Mouse (Mus musculus) forebrain, embryonic 16.5 days (tissue): Measurements from ENCODE around the gene Helz. TPM values are rescaled to one million over a fixed set of nuclear protein-coding genes. Genes with fewer than 3 reads are reported as not detected.
A peak's percentile ranks its signal among the peaks of the same experiment; 100 is the strongest.

ENCODE experiments used
- ATAC-seq: fragments of 200-750 bp; cut with Nextera tagmentation; 2 replicates; pipeline ENCODE4 v1.8.0; 2017; ENCODE audit warnings: mild to moderate bottlenecking, moderate library complexity
- H3K27ac ChIP-seq: fragments of 300-500 bp; sonication (generic); 2 replicates; pipeline ENCODE4 v1.5.1; 2014; ENCODE audit warnings: low read length, control low read depth
- H3K27me3 ChIP-seq: fragments of 300-500 bp; sonication (generic); replicated peaks from 2 replicates; pipeline ENCODE4 v1.6.1; 2014; ENCODE audit warnings: low read length; ENCODE audit not compliant: control insufficient read depth, insufficient read depth
- H3K36me3 ChIP-seq: fragments of 300-500 bp; sonication (generic); 2 replicates; pipeline ENCODE4 v1.6.1; 2014; ENCODE audit not compliant: control insufficient read depth, insufficient read depth
- H3K4me1 ChIP-seq: fragments of 300-500 bp; sonication (generic); replicated peaks from 2 replicates; pipeline ENCODE4 v1.6.1; 2014; ENCODE audit warnings: low read length; ENCODE audit not compliant: control insufficient read depth, insufficient read depth
- H3K4me2 ChIP-seq: fragments of 300-500 bp; sonication (generic); 2 replicates; pipeline ENCODE4 v1.6.1; 2014; ENCODE audit warnings: mild to moderate bottlenecking, low read length, control low read depth
- H3K4me3 ChIP-seq: fragments of 300-500 bp; sonication (generic); replicated peaks from 2 replicates; pipeline ENCODE4 v1.5.1; 2014; ENCODE audit warnings: mild to moderate bottlenecking, low read length, control low read depth
- H3K9ac ChIP-seq: fragments of 300-500 bp; sonication (generic); replicated peaks from 2 replicates; pipeline ENCODE4 v1.6.1; 2014; ENCODE audit warnings: low read depth, low read length, control low read depth
- H3K9me3 ChIP-seq: fragments of 300-500 bp; sonication (generic); 2 replicates; pipeline ENCODE4 v1.6.1; 2016; ENCODE audit warnings: low read length; ENCODE audit not compliant: control insufficient read depth
- WGBS: fragments of 180-500 bp; shearing (Covaris S2); extraction: QIAGEN DNeasy Blood & Tissue Kit; methylation state at CpG from one replicate; pipeline ENCODE4 v1.1.7; 2014; 5-methylcytosine and 5-hydroxymethylcytosine counted together
- polyA plus RNA-seq: library from polyadenylated mRNA; unstranded; fragments of >200 nt; fragmentation: Nextera tagmentation; extraction: Ambion mirVana; gene quantifications from 2 replicates; pipeline ENCODE4 v1.2.1, GENCODE M21; 2015

Gene Helz
- polyA plus RNA-seq, 1 experiment from 2014 or later = 20.4 TPM

- Histone ChIP-seq H3K27ac (no peak overlapping the region), H3K36me3 (peaks cover 9% of the 10 kb centered on the region; the same call in 1 of the 2 replicates), H3K27me3 (no peaks in the 10 kb centered on the region), H3K4me3 (no peak overlapping the region), H3K9ac (no peak overlapping the region), H3K9me3 (no peaks in the 10 kb centered on the region), H3K4me2 (no peak overlapping the region), H3K4me1 (no peaks in the 10 kb centered on the region)
- WGBS = 34% methylated on average over 4 of the region's 4 CpGs
- peak; percentile 81 for ATAC-seq
Observed at GRCm38 (mm10) chr11:107629504-107629903, 81.8 kb downstream of the Helz start.

GRCm38 (mm10) chr11:107629951-107630350, 82.2 kb downstream of the Helz start:
- no peak overlapping the region for H3K27ac ChIP-seq
- no peak for ATAC-seq
- no peaks in the 10 kb centered on the region for H3K27me3 ChIP-seq
- H3K36me3 ChIP-seq = peaks cover 11% of the 10 kb centered on the region; the same call in 1 of the 2 replicates
- WGBS = 82% methylated on average over 8 of the region's 8 CpGs
- no peak overlapping the region for H3K4me3 ChIP-seq
- no peak overlapping the region for H3K4me2 ChIP-seq
- no peaks in the 10 kb centered on the region for H3K4me1 ChIP-seq
- H3K9ac ChIP-seq = no peak overlapping the region
- no peaks in the 10 kb centered on the region for H3K9me3 ChIP-seq

- no peak overlapping the region for H3K4me3 ChIP-seq
- H3K4me1 ChIP-seq = no peaks in the 10 kb centered on the region
- no peaks in the 10 kb centered on the region for H3K9me3 ChIP-seq
- WGBS = 91% methylated on average over 7 of the region's 7 CpGs
- H3K27me3 ChIP-seq = no peaks in the 10 kb centered on the region
- H3K4me2 ChIP-seq = no peak overlapping the region
- no peak overlapping the region for H3K9ac ChIP-seq
- no peak for ATAC-seq
- H3K36me3 ChIP-seq = peaks cover 13% of the 10 kb centered on the region
- no peak overlapping the region for H3K27ac ChIP-seq
Observed at GRCm38 (mm10) chr11:107631124-107631523, 83.4 kb downstream of the Helz start.

GRCm38 (mm10) chr11:107633563-107634146, 85.9 kb downstream of the Helz start:
- H3K36me3 ChIP-seq = peaks cover 17% of the 10 kb centered on the region
- no peak for ATAC-seq

GRCm38 (mm10) chr11:107638137-107638536, 90.4 kb downstream of the Helz start:
- Histone ChIP-seq H3K4me1 (no peaks in the 10 kb centered on the region), H3K4me3 (no peak overlapping the region), H3K27me3 (no peaks in the 10 kb centered on the region), H3K4me2 (no peak overlapping the region), H3K9me3 (no peaks in the 10 kb centered on the region), H3K27ac (no peak overlapping the region), H3K36me3 (peaks cover 15% of the 10 kb centered on the region), H3K9ac (no peak overlapping the region)
- WGBS = 90% methylated on average over 5 of the region's 5 CpGs
- no peak for ATAC-seq

More at GRCm38 (mm10) chr11:107633563-107634146, 85.9 kb downstream of the Helz start:
- no peak overlapping the region for H3K9ac ChIP-seq
- no peaks in the 10 kb centered on the region for H3K27me3 ChIP-seq
- H3K4me2 ChIP-seq = no peak overlapping the region
- WGBS = 81% methylated on average over 5 of the region's 5 CpGs
- no peaks in the 10 kb centered on the region for H3K4me1 ChIP-seq
- no peak overlapping the region for H3K27ac ChIP-seq
- no peak overlapping the region for H3K4me3 ChIP-seq
- H3K9me3 ChIP-seq = no peaks in the 10 kb centered on the region

GRCm38 (mm10) chr11:107639657-107640056, 91.9 kb downstream of the Helz start:
- Histone ChIP-seq H3K27me3 (no peaks in the 10 kb centered on the region), H3K9ac (no peak overlapping the region), H3K4me2 (no peak overlapping the region), H3K4me3 (no peak overlapping the region), H3K27ac (no peak overlapping the region), H3K4me1 (no peaks in the 10 kb centered on the region), H3K9me3 (no peaks in the 10 kb centered on the region), H3K36me3 (peaks cover 15% of the 10 kb centered on the region)
- ATAC-seq = no peak
- WGBS = 96% methylated on average over 2 of the region's 2 CpGs

- H3K9me3 ChIP-seq = no peaks in the 10 kb centered on the region
- H3K4me1 ChIP-seq = no peaks in the 10 kb centered on the region
- H3K27ac ChIP-seq = no peak overlapping the region
- no peak overlapping the region for H3K9ac ChIP-seq
- H3K4me2 ChIP-seq = no peak overlapping the region
- no peak overlapping the region for H3K4me3 ChIP-seq
- no peaks in the 10 kb centered on the region for H3K27me3 ChIP-seq
- 96% methylated on average over 4 of the region's 4 CpGs for WGBS
- H3K36me3 ChIP-seq = peaks cover 11% of the 10 kb centered on the region
- no peak for ATAC-seq
Observed at GRCm38 (mm10) chr11:107644461-107644860, 96.7 kb downstream of the Helz start.

- H3K27me3 ChIP-seq = no peaks in the 10 kb centered on the region
- H3K9me3 ChIP-seq = no peaks in the 10 kb centered on the region
- no peak overlapping the region for H3K4me2 ChIP-seq
- H3K4me1 ChIP-seq = peaks cover 18% of the 10 kb centered on the region
- WGBS = 100% methylated on average over 3 of the region's 3 CpGs
- H3K27ac ChIP-seq = no peak overlapping the region
- H3K9ac ChIP-seq = no peak overlapping the region
- H3K4me3 ChIP-seq = no peak overlapping the region
- H3K36me3 ChIP-seq = peaks cover 13% of the 10 kb centered on the region
- ATAC-seq = no peak
Observed at GRCm38 (mm10) chr11:107647330-107647729, 99.6 kb downstream of the Helz start.

GRCm38 (mm10) chr11:107648668-107649067, 100.9 kb downstream of the Helz start:
- Histone ChIP-seq H3K36me3 (peaks cover 13% of the 10 kb centered on the region), H3K27ac (no peak overlapping the region), H3K4me1 (peaks cover 18% of the 10 kb centered on the region), H3K9ac (no peak overlapping the region), H3K4me2 (no peak overlapping the region), H3K27me3 (no peaks in the 10 kb centered on the region), H3K4me3 (no peak overlapping the region), H3K9me3 (no peaks in the 10 kb centered on the region)
- WGBS = 79% methylated on average over 4 of the region's 4 CpGs
- ATAC-seq = no peak

GRCm38 (mm10) chr11:107649458-107649857, 101.7 kb downstream of the Helz start:
- 97% methylated on average over 14 of the region's 14 CpGs for WGBS
- H3K27me3 ChIP-seq = no peaks in the 10 kb centered on the region

More at GRCm38 (mm10) chr11:107649458-107649857, 101.7 kb downstream of the Helz start:
- Histone ChIP-seq H3K4me1 (peaks cover 18% of the 10 kb centered on the region), H3K36me3 (peaks cover 13% of the 10 kb centered on the region), H3K9ac (no peak overlapping the region), H3K27ac (no peak overlapping the region), H3K9me3 (no peaks in the 10 kb centered on the region), H3K4me2 (no peak overlapping the region), H3K4me3 (no peak overlapping the region)
- no peak for ATAC-seq
